Mouse (Mus musculus) lung, postnatal 0 days (tissue): ENCODE data around the gene Zfp39.
"Not testable (repeated sequence)": the region's sequence is repeated elsewhere in the genome, so short reads cannot be mapped to it uniquely, and the experiment has no call there.

Source experiments
- CTCF ChIP-seq: IDR thresholded peaks from 2 replicates; pipeline ENCODE4 v1.5.1; 2016; ENCODE audit warnings: antibody characterized with exemption, mild to moderate bottlenecking
- EP300 ChIP-seq: IDR thresholded peaks from 2 replicates; pipeline ENCODE4 v1.6.1; 2016; ENCODE audit warnings: antibody characterized with exemption, mild to moderate bottlenecking, control low read depth

GRCm38 (mm10) chr11:58838951-58839350 is 65.1 kb downstream of the Zfp39 start, which contains the start of gene Olfr311:
- not testable (repeated sequence) for TF ChIP-seq CTCF, EP300
